Mouse (Mus musculus) ES-Bruce4 (cell line): ENCODE measurements around the gene Fam241b.

Experiments
- CTCF ChIP-seq: IDR thresholded peaks from one replicate; pipeline ENCODE4 v1.8.1; 2011; ENCODE audit warnings: low read depth, low read length
- EP300 ChIP-seq: IDR thresholded peaks from 2 replicates; pipeline ENCODE4 v1.6.1; 2011; ENCODE audit warnings: low read depth, low read length; ENCODE audit not compliant: insufficient read depth
- POLR2A ChIP-seq: IDR thresholded peaks from one replicate; pipeline ENCODE4 v1.8.1; 2011; ENCODE audit warnings: low read length; ENCODE audit not compliant: insufficient read depth

DNA sequence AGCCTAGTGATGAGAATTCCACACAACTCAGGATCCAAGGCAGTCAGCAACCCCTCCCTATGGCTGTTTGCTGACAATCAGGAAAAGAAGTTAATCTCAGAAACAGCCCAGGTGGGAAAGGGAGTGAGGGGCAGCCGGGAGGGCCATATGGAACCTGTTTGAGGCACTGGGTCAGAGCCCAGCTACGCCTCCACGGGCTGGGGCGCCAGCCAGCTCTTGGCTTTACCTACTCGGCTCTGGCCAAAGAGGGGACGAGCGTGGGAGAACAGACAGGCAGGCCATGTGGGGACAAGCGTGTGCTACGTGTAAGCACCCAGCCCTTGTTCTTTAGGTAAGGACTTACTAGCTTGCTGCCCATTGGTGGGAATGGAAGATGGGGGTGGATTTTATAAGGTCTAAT is 75.2 kb downstream of the Fam241b start:
- TF ChIP-seq POLR2A (no peak), CTCF (no peak), EP300 (no peak)
